Mouse (Mus musculus): ENCODE results near the gene Fh1. TPM values are rescaled to one million over a fixed set of nuclear protein-coding genes. Genes with fewer than 3 reads are reported as not detected.

The Fh1 gene
- polyA plus RNA-seq, 1 experiment from 2014 or later = 136 TPM

DNA sequence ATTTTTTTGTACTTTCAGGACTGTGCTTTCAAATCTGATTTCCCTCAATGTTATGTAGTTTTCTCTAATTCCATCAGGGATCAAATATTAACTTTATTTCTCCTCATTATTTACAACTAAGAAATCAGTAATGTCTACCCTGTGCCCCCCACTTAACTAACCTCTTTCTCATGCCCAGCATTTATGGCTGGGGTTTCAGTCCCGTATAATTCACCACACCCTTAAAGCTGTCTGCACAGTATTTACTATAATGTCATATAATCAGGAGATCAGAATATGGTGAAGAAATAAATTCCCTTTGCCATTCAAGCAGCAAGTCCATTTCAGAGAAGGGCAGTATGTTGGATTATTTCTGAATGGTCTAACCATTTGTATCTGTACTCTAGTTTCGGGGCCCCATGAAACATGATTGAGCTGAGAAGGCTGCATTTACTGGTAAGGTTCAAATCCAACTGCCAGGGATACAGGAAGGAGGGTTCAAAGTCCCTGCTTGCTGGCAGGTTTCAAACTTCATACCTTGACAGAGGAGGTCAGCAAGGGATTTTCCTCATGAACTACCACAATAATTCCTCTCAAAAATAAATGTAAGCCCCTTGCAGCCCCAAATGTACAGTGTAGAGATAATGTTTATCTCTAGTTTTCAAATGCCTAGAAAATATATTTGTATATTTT is 46.9 kb downstream of the Fh1 start:
- DNase-seq (ENCODE audit: low spot score) (no peak), ATAC-seq (replicated peaks; ENCODE audit: low FRiP score) (no peak)
- WGBS = 83% methylated on average over 2 of the region's 2 CpGs
- no peaks in the 10 kb centered on the region for H3K9me3 ChIP-seq (ENCODE audit: control insufficient read depth, low read length)
- no peaks in the 10 kb centered on the region for H3K36me3 ChIP-seq (ENCODE audit: control insufficient read depth, insufficient read depth, low read length)
- H3K27me3 ChIP-seq (replicated peaks; ENCODE audit: control insufficient read depth, insufficient read depth, low read length) = no peaks in the 10 kb centered on the region
- no peak overlapping the region for H3K9ac ChIP-seq (ENCODE audit: low read depth, low read length)
- no peak overlapping the region for H3K4me2 ChIP-seq
- no peak overlapping the region for H3K27ac ChIP-seq (ENCODE audit: low read depth, low read length)
- no peaks in the 10 kb centered on the region for H3K4me1 ChIP-seq (replicated peaks; ENCODE audit: control insufficient read depth, insufficient read depth, low read length)
- no peak overlapping the region for H3K4me3 ChIP-seq (ENCODE audit: low read depth, low read length)

DNA sequence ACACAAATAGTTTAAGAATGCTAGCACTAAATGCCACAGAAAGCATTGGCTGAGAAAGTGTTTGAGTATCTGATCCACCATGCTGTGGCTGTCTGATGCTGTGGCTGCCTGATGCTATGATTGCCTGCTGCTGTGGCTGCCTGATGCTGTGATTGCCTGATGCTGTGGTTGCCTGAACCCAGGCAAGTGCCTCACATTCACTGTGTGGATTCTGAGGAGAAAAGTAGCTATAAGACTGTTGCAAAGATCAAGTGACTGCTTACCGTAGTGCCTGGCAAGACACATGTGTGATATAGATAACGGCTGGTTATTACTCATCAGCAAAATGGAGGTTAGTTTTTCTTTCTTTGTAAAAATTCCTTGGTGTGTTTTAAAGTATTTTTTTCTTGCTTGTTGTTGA is 51.3 kb downstream of the Fh1 start:
- Histone ChIP-seq H3K4me1 (replicated peaks; ENCODE audit: control insufficient read depth, insufficient read depth, low read length) (no peaks in the 10 kb centered on the region), H3K4me3 (ENCODE audit: low read depth, low read length) (no peak overlapping the region), H3K27me3 (replicated peaks; ENCODE audit: control insufficient read depth, insufficient read depth, low read length) (no peaks in the 10 kb centered on the region), H3K9ac (ENCODE audit: low read depth, low read length) (no peak overlapping the region), H3K27ac (ENCODE audit: low read depth, low read length) (no peak overlapping the region), H3K36me3 (ENCODE audit: control insufficient read depth, insufficient read depth, low read length) (no peaks in the 10 kb centered on the region), H3K9me3 (ENCODE audit: control insufficient read depth, low read length) (no peaks in the 10 kb centered on the region), H3K4me2 (no peak overlapping the region)
- 77% methylated on average over 2 of the region's 2 CpGs for WGBS
- DNase-seq (ENCODE audit: low spot score) (no peak), ATAC-seq (replicated peaks; ENCODE audit: low FRiP score) (no peak)

DNA sequence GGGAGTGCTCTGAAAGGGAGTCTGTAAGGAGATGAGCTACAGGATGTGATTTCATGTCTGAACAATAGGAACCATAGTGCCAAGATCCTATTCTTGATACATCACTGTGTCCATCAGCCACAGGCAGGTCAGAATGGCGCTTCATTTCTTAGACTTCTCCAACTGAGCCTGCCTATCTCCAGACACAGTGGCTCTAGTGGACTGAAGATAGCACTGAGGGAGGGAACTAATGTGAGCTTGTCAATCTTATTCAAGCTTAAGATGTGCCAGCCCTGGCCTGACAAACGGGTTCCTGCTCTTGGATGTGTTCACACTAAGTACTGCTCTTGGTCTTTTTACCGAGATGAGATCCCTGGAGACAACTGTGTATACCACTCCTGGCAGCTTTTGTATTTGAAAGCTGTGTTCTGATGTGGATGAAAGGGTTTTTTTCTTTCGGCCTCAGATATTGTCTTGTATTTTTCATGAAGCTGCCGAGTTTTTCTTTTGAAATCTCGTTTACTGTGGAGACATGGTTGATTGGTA is 59.8 kb downstream of the Fh1 start:
- Histone ChIP-seq H3K36me3 (ENCODE audit: control insufficient read depth, insufficient read depth, low read length) (no peaks in the 10 kb centered on the region), H3K9me3 (ENCODE audit: control insufficient read depth, low read length) (no peaks in the 10 kb centered on the region), H3K4me1 (replicated peaks; ENCODE audit: control insufficient read depth, insufficient read depth, low read length) (no peaks in the 10 kb centered on the region), H3K9ac (ENCODE audit: low read depth, low read length) (no peak overlapping the region), H3K4me2 (no peak overlapping the region), H3K27ac (ENCODE audit: low read depth, low read length) (no peak overlapping the region), H3K4me3 (ENCODE audit: low read depth, low read length) (no peak overlapping the region), H3K27me3 (replicated peaks; ENCODE audit: control insufficient read depth, insufficient read depth, low read length) (no peaks in the 10 kb centered on the region)
- 76% methylated on average over 6 of the region's 6 CpGs for WGBS
- DNase-seq (ENCODE audit: low spot score) (no peak), ATAC-seq (replicated peaks; ENCODE audit: low FRiP score) (no peak; the same call in 1 of the 2 replicates)

DNA sequence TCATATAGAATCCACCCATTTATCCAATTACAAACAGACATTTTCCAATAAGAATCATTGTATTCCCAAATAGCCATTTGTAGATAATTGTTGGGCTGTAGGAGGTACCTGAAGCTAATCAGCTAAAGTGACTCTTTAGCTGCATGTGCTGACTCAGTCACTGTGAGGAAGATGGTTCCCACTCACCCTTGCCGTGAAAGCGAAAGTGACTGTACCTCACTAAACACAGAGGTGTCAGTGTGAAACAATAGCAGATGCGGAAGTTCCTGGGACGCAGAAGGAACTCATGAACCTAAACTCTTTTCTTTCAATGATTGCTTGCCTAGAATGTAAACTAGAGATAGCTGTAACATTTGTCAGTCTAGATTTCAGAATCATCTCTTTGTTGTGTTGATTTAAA is 61.1 kb downstream of the Fh1 start:
- ATAC-seq (replicated peaks; ENCODE audit: low FRiP score) (no peak), DNase-seq (ENCODE audit: low spot score) (no peak)
- no peak overlapping the region for H3K9ac ChIP-seq (ENCODE audit: low read depth, low read length)
- no peak overlapping the region for H3K27ac ChIP-seq (ENCODE audit: low read depth, low read length)
- no peak overlapping the region for H3K4me3 ChIP-seq (ENCODE audit: low read depth, low read length)
- H3K36me3 ChIP-seq (ENCODE audit: control insufficient read depth, insufficient read depth, low read length) = no peaks in the 10 kb centered on the region
- 76% methylated on average over 4 of the region's 4 CpGs for WGBS
- no peaks in the 10 kb centered on the region for H3K9me3 ChIP-seq (ENCODE audit: control insufficient read depth, low read length)
- no peak overlapping the region for H3K4me2 ChIP-seq
- no peaks in the 10 kb centered on the region for H3K27me3 ChIP-seq (replicated peaks; ENCODE audit: control insufficient read depth, insufficient read depth, low read length)
- no peaks in the 10 kb centered on the region for H3K4me1 ChIP-seq (replicated peaks; ENCODE audit: control insufficient read depth, insufficient read depth, low read length)

DNA sequence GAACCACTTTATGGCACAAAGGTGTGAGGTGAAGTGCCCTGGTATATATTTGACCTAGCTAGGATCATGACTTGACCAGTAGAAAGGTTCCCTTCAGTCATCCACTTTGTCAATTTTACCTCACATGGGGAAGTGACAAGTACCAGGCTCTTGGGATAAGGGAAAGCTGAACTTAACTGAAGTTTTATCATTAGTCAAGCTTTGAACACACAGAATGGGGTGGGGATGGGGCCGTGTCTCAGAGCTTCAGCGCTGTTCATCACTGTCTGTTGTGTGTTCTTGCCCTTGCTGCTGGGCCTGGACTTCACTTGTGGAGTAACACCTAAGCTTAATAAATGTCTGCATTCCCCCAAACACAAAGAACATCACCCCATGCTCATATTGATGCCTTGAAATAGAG is 63.1 kb downstream of the Fh1 start:
- H3K4me2 ChIP-seq = no peak overlapping the region
- no peaks in the 10 kb centered on the region for H3K9me3 ChIP-seq (ENCODE audit: control insufficient read depth, low read length)
- no peak overlapping the region for H3K4me3 ChIP-seq (ENCODE audit: low read depth, low read length)
- no peaks in the 10 kb centered on the region for H3K36me3 ChIP-seq (ENCODE audit: control insufficient read depth, insufficient read depth, low read length)
- no peak for ATAC-seq (replicated peaks; ENCODE audit: low FRiP score)
- no peak for DNase-seq (ENCODE audit: low spot score)
- WGBS = 78% methylated on average over 2 of the region's 2 CpGs
- H3K9ac ChIP-seq (ENCODE audit: low read depth, low read length) = no peak overlapping the region
- H3K27ac ChIP-seq (ENCODE audit: low read depth, low read length) = no peak overlapping the region
- no peaks in the 10 kb centered on the region for H3K27me3 ChIP-seq (replicated peaks; ENCODE audit: control insufficient read depth, insufficient read depth, low read length)
- H3K4me1 ChIP-seq (replicated peaks; ENCODE audit: control insufficient read depth, insufficient read depth, low read length) = no peaks in the 10 kb centered on the region

DNA sequence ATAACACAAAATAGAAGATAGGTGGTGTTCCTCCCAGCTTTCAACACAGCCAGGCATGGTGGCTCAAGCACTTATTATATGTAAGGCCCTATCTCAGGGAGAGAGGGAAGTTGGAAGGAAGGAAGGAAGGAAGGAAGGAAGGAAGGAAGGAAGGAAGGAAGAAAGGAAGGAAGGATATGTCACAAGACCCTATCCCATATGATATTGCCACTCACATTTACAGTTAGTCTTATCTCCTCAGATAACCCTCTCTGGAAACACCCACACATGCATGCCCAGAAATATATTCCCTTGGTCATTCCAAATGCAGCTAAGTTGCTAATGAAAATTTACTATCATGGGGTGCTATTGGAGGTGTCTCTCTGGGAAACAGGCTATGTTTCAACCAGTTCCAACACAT is 63.6 kb downstream of the Fh1 start:
- DNase-seq (ENCODE audit: low spot score) = no peak
- H3K36me3 ChIP-seq (ENCODE audit: control insufficient read depth, insufficient read depth, low read length) = no peaks in the 10 kb centered on the region

DNA sequence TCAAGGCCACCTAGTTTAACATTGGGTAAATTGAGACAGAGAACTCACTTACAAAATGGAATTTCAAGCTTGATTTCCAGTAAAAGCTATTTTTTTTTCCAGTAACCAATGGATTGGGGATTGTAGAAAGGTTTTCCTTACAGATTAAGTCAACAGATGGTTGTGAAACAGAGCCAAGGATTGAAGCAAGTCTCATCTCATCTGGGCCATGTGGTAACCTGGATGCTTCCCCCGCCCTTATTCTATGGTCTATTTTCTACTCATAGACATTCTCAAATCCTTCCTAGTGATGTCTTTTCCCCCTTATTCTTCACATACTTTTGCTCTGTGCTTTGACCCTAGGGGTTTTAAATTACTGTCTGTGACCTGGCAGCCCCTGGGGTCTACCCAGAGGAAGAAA is 70.8 kb downstream of the Fh1 start:
- H3K36me3 ChIP-seq (ENCODE audit: control insufficient read depth, insufficient read depth, low read length) = no peaks in the 10 kb centered on the region
- DNase-seq (ENCODE audit: low spot score) = no peak
- H3K9me3 ChIP-seq (ENCODE audit: control insufficient read depth, low read length) = no peaks in the 10 kb centered on the region
- 75% methylated on average over 1 of the region's 1 CpGs for WGBS
- no peak overlapping the region for H3K9ac ChIP-seq (ENCODE audit: low read depth, low read length)
- no peaks in the 10 kb centered on the region for H3K27me3 ChIP-seq (replicated peaks; ENCODE audit: control insufficient read depth, insufficient read depth, low read length)
- no peak overlapping the region for H3K27ac ChIP-seq (ENCODE audit: low read depth, low read length)
- no peak overlapping the region for H3K4me3 ChIP-seq (ENCODE audit: low read depth, low read length)
- no peaks in the 10 kb centered on the region for H3K4me1 ChIP-seq (replicated peaks; ENCODE audit: control insufficient read depth, insufficient read depth, low read length)
- no peak overlapping the region for H3K4me2 ChIP-seq
- no peak for ATAC-seq (replicated peaks; ENCODE audit: low FRiP score)

More for the DNA sequence above, 63.6 kb downstream of the Fh1 start:
- H3K27ac ChIP-seq (ENCODE audit: low read depth, low read length) = no peak overlapping the region
- H3K9me3 ChIP-seq (ENCODE audit: control insufficient read depth, low read length) = no peaks in the 10 kb centered on the region
- H3K4me3 ChIP-seq (ENCODE audit: low read depth, low read length) = no peak overlapping the region
- H3K27me3 ChIP-seq (replicated peaks; ENCODE audit: control insufficient read depth, insufficient read depth, low read length) = no peaks in the 10 kb centered on the region
- H3K9ac ChIP-seq (ENCODE audit: low read depth, low read length) = no peak overlapping the region
- ATAC-seq (replicated peaks; ENCODE audit: low FRiP score) = no peak
- no peaks in the 10 kb centered on the region for H3K4me1 ChIP-seq (replicated peaks; ENCODE audit: control insufficient read depth, insufficient read depth, low read length)
- no peak overlapping the region for H3K4me2 ChIP-seq

DNA sequence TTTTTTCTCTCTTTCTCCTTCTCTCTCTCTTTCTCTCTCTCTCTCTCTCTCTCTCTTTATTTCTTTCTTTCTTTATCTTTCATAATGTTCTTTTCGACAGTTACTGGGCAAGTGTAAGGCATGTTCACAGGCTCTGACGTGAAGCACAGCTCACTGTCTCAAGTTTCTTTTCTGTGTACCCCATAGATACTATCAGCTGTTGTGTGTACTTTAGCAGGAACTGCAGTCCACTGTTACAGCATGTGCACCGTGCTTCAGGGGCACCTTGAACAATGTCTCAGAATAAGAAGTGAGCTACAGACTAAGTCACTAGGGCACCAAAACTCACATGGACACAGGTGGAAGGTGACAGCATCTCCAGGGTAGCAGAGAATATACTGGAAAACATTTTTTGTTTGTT is 73.0 kb downstream of the Fh1 start:
- no peak overlapping the region for H3K4me3 ChIP-seq (ENCODE audit: low read depth, low read length)
- DNase-seq (ENCODE audit: low spot score) (no peak), ATAC-seq (replicated peaks; ENCODE audit: low FRiP score) (no peak)
- H3K27ac ChIP-seq (ENCODE audit: low read depth, low read length) = no peak overlapping the region
- no peaks in the 10 kb centered on the region for H3K4me1 ChIP-seq (replicated peaks; ENCODE audit: control insufficient read depth, insufficient read depth, low read length)
- H3K9me3 ChIP-seq (ENCODE audit: control insufficient read depth, low read length) = no peaks in the 10 kb centered on the region
- 67% methylated on average over 3 of the region's 3 CpGs for WGBS
- no peak overlapping the region for H3K4me2 ChIP-seq
- H3K36me3 ChIP-seq (ENCODE audit: control insufficient read depth, insufficient read depth, low read length) = no peaks in the 10 kb centered on the region
- no peak overlapping the region for H3K9ac ChIP-seq (ENCODE audit: low read depth, low read length)
- H3K27me3 ChIP-seq (replicated peaks; ENCODE audit: control insufficient read depth, insufficient read depth, low read length) = no peaks in the 10 kb centered on the region

DNA sequence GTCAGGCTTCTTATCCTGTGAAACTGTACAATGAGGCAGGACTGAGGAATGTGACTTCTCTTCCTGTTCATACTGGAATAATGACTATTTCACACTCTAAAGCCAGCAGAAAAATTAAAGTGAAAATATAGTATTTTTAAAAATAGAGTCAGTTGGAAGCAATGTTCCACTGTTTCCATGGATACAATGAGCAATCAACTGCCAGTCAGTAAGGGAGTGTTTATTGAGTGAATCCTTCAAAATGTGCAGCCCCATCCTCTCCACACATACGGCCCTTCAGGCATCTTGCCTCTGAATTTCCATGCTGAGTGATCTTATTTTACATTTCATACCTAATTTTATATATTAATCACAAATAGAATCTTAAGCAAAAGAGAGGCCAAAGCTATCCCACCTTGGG is 74.8 kb downstream of the Fh1 start:
- Histone ChIP-seq H3K9me3 (ENCODE audit: control insufficient read depth, low read length) (no peaks in the 10 kb centered on the region), H3K36me3 (ENCODE audit: control insufficient read depth, insufficient read depth, low read length) (no peaks in the 10 kb centered on the region), H3K9ac (ENCODE audit: low read depth, low read length) (no peak overlapping the region), H3K4me3 (ENCODE audit: low read depth, low read length) (no peak overlapping the region), H3K27ac (ENCODE audit: low read depth, low read length) (no peak overlapping the region), H3K27me3 (replicated peaks; ENCODE audit: control insufficient read depth, insufficient read depth, low read length) (no peaks in the 10 kb centered on the region), H3K4me1 (replicated peaks; ENCODE audit: control insufficient read depth, insufficient read depth, low read length) (no peaks in the 10 kb centered on the region), H3K4me2 (no peak overlapping the region)
- no peak for ATAC-seq (replicated peaks; ENCODE audit: low FRiP score)
- DNase-seq (ENCODE audit: low spot score) = no peak
- WGBS = 84% methylated on average over 1 of the region's 1 CpGs
